Mouse (Mus musculus) forebrain, embryonic 16.5 days (tissue): Measurements from ENCODE around the gene Gm266. TPM values are rescaled to one million over a fixed set of nuclear protein-coding genes. Genes with fewer than 3 reads are reported as not detected.

Experiments used
- ATAC-seq: fragments of 200-750 bp; cut with Nextera tagmentation; 2 replicates; pipeline ENCODE4 v1.8.0; 2017; ENCODE audit warnings: mild to moderate bottlenecking, moderate library complexity
- H3K27ac ChIP-seq: fragments of 300-500 bp; sonication (generic); 2 replicates; pipeline ENCODE4 v1.5.1; 2014; ENCODE audit warnings: low read length, control low read depth
- H3K27me3 ChIP-seq: fragments of 300-500 bp; sonication (generic); replicated peaks from 2 replicates; pipeline ENCODE4 v1.6.1; 2014; ENCODE audit warnings: low read length; ENCODE audit not compliant: control insufficient read depth, insufficient read depth
- H3K36me3 ChIP-seq: fragments of 300-500 bp; sonication (generic); 2 replicates; pipeline ENCODE4 v1.6.1; 2014; ENCODE audit not compliant: control insufficient read depth, insufficient read depth
- H3K4me1 ChIP-seq: fragments of 300-500 bp; sonication (generic); replicated peaks from 2 replicates; pipeline ENCODE4 v1.6.1; 2014; ENCODE audit warnings: low read length; ENCODE audit not compliant: control insufficient read depth, insufficient read depth
- H3K4me2 ChIP-seq: fragments of 300-500 bp; sonication (generic); 2 replicates; pipeline ENCODE4 v1.6.1; 2014; ENCODE audit warnings: mild to moderate bottlenecking, low read length, control low read depth
- H3K4me3 ChIP-seq: fragments of 300-500 bp; sonication (generic); replicated peaks from 2 replicates; pipeline ENCODE4 v1.5.1; 2014; ENCODE audit warnings: mild to moderate bottlenecking, low read length, control low read depth
- H3K9ac ChIP-seq: fragments of 300-500 bp; sonication (generic); replicated peaks from 2 replicates; pipeline ENCODE4 v1.6.1; 2014; ENCODE audit warnings: low read depth, low read length, control low read depth
- H3K9me3 ChIP-seq: fragments of 300-500 bp; sonication (generic); 2 replicates; pipeline ENCODE4 v1.6.1; 2016; ENCODE audit warnings: low read length; ENCODE audit not compliant: control insufficient read depth
- WGBS: fragments of 180-500 bp; shearing (Covaris S2); extraction: QIAGEN DNeasy Blood & Tissue Kit; methylation state at CpG from one replicate; pipeline ENCODE4 v1.1.7; 2014; 5-methylcytosine and 5-hydroxymethylcytosine counted together
- polyA plus RNA-seq: library from polyadenylated mRNA; unstranded; fragments of >200 nt; fragmentation: Nextera tagmentation; extraction: Ambion mirVana; gene quantifications from 2 replicates; pipeline ENCODE4 v1.2.1, GENCODE M21; 2015

Gm266 gene
- 0.23 and 1.1 TPM in 2 replicates for polyA plus RNA-seq

DNA sequence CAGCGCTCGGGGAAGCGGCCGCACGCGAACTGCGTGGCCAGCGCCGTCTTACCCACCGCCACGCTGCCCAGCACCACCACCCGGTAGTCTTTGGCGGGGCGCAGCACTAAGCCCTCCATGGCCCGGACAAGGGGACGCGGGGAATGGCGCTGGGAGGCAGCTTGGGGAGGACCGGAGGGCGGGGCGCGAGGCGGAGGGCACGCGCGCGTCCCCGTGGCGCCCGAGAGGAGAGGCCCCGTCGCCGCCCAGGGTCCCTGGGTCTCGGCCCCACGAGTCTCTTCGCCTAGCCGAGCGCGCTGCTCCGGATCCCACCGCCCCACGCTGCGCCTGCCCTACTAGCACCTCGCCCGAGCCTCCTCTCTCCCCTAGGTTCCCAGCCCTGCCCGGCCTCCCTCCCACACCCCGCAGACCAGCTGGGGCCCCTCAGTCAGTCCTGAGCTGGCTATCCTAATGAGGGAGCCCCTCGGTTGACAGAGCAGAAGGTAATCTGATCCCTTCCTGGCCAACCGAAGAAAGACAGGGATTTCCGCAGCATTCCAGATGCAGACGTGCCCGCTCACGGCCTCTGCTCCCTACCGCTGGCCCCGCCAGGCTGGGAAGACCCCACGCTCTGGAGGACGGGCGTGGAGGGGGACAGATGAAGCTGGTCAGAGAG lies at the start of gene Gm266:
Gene Gm266, minus strand, starts transcription at position 172 of the 655 bp plus-strand sequence.
- Histone ChIP-seq H3K27ac (no peak within 1 kb of the TSS), H3K27me3 (peaks cover 51% of the 10 kb centered on the region), H3K4me2 (peak within 1 kb of the TSS; percentile 58), H3K9me3 (no peaks in the 10 kb centered on the region), H3K4me3 (peak within 1 kb of the TSS; percentile 38), H3K4me1 (peaks cover 11% of the 10 kb centered on the region), H3K36me3 (no peaks in the 10 kb centered on the region), H3K9ac (peak within 1 kb of the TSS; percentile 41)
- under 1% methylated on average over 44 of the region's 58 CpGs for WGBS
- ATAC-seq: no peak

DNA sequence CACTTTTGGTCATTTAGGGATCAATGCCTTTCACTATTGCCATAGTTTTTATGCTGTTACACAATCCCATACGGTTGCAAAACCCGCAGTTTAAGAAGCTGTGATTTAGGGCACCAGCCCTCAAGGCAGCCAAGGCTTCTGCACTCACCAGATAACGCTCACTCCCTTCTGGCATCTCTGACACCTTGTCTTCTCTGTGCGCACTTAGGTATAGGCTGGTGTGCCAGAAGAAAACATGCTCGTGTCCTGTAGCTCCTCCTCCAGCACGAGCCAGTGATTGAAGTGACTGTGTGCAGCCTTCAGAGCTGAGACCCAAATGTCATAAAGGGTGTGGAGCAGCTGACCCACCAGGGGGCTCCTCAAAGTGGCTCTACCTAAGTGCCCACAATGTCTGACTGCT lies 49.7 kb upstream of the Gm266 start:
- no peak overlapping the region for H3K9ac ChIP-seq
- ATAC-seq: no peak
- no peak overlapping the region for H3K4me3 ChIP-seq
- WGBS: 75% methylated on average over 6 of the region's 6 CpGs
- H3K9me3 ChIP-seq: no peaks in the 10 kb centered on the region
- H3K4me2 ChIP-seq: no peak overlapping the region
- peaks cover 22% of the 10 kb centered on the region for H3K4me1 ChIP-seq
- H3K27me3 ChIP-seq: no peaks in the 10 kb centered on the region
- H3K36me3 ChIP-seq: no peaks in the 10 kb centered on the region
- no peak overlapping the region for H3K27ac ChIP-seq

DNA sequence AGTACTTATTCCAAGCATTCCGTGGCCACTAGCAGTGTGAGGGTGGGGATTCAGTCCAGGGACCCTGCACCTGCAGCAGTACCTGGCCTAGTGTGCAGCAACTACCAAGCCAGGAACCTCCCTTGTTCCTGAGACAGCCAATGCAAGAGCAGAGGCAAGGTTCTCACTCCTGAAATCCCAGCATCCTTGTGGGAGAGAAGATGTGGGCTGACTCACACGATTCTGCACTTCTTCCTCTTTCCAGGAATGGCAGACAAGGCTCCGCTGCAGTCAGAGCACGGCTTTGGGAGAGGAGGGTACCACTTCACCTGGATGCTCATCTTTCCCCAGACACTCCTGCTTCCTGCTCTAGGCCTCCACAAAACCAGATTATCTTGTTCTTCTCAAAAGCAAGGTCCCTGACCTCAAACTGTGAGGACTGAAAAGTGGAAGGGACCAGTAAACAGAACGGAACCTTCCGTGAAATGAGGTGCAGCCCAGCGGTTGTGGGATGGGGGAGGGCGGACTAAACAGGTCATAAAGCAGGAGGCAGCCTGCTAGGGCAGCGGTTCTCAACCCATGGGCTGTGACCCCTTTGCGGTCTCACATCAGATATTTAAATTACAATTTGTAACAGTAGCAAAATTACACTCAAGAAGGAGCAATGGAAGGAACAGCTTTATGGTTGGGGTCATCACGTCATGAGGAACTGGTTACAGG lies 47.6 kb upstream of the Gm266 start:
- H3K4me1 ChIP-seq: peaks cover 10% of the 10 kb centered on the region
- ATAC-seq: no peak
- H3K4me2 ChIP-seq: no peak overlapping the region
- H3K36me3 ChIP-seq: no peaks in the 10 kb centered on the region
- H3K4me3 ChIP-seq: no peak overlapping the region
- H3K9me3 ChIP-seq: no peaks in the 10 kb centered on the region
- H3K9ac ChIP-seq: no peak overlapping the region
- no peaks in the 10 kb centered on the region for H3K27me3 ChIP-seq
- WGBS: 66% methylated on average over 11 of the region's 11 CpGs
- no peak overlapping the region for H3K27ac ChIP-seq

DNA sequence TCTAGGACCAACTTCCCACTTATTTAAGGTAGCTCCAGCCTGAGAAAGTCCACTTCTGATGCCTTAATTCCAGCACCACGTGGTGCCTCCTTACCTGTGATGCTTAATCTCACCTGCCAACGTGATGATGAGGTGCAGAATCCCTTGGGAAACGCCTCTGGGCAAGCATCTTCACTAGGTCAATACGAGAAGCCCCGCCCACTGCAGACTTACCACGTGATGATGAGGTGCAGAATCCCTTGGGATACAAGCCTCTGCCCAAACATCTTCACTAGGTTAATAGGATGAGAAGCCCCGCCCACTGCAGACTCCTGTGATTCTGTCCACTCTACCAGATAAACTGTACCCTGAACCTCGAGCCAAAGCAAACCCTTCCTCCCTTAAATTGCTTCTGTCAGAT lies 43.6 kb upstream of the Gm266 start:
- Histone ChIP-seq H3K36me3 (no peaks in the 10 kb centered on the region), H3K9ac (no peak overlapping the region), H3K27me3 (no peaks in the 10 kb centered on the region), H3K4me3 (no peak overlapping the region), H3K4me1 (no peaks in the 10 kb centered on the region), H3K27ac (no peak overlapping the region), H3K4me2 (no peak overlapping the region), H3K9me3 (no peaks in the 10 kb centered on the region)
- ATAC-seq: no peak
- WGBS: 24% methylated on average over 8 of the region's 8 CpGs

DNA sequence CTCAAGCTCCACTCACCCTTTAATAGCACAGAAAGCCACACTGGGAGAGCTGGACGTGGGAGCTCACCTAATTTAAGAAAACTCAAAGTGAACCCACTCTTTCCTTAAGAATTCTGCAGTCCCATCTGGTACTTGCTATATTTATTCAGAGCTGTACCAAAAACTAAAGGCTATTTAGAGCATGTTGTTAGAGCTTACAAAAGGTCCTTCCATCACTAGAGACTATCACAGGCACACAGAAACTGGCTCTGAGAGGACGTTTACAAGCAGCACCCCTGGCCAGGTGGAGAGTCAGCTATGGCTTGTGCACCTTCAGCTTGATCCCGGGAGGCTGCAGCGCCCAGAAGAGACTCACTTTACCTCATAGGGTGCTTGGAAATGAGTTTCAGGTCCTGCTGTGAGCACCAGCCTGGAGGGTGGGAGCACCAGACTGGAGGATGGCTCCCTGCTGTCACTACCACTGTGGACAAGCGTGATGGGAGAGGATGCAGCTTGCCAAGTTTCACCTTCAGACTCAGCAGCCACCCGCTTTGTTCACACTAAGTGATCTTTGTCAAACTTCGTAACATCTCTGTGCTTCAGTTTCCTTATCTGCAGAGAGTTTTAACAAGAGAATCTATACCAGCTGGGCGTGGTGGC lies 42.1 kb upstream of the Gm266 start:
- H3K4me2 ChIP-seq: no peak overlapping the region
- ATAC-seq: no peak
- H3K4me1 ChIP-seq: no peaks in the 10 kb centered on the region
- H3K4me3 ChIP-seq: no peak overlapping the region
- H3K27ac ChIP-seq: no peak overlapping the region
- no peaks in the 10 kb centered on the region for H3K36me3 ChIP-seq
- WGBS: 72% methylated on average over 8 of the region's 8 CpGs
- no peaks in the 10 kb centered on the region for H3K27me3 ChIP-seq
- H3K9ac ChIP-seq: no peak overlapping the region
- H3K9me3 ChIP-seq: no peaks in the 10 kb centered on the region

DNA sequence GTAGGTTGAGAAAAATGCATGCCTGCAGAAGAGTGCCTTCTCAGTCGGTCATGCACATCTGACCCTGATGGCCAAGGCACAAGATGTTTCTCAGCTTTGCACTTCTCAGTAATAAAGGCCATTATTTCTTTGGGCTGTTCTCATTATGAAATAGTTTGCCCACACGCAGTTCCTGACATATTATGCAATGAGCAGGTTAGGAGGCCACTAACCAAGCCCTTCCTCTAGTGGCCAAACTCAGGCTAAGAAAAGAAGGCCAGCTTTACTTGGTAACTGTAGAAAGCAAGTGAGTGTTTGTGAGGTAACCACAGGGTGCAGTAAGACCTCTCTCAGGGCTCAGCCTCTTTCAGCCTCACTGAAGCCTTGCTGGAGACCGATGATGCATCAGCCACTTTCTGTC lies 39.3 kb upstream of the Gm266 start:
- Histone ChIP-seq H3K4me2 (no peak overlapping the region), H3K36me3 (no peaks in the 10 kb centered on the region), H3K27me3 (no peaks in the 10 kb centered on the region), H3K27ac (no peak overlapping the region), H3K4me1 (no peaks in the 10 kb centered on the region), H3K9me3 (peaks cover 7% of the 10 kb centered on the region), H3K9ac (no peak overlapping the region), H3K4me3 (no peak overlapping the region)
- 88% methylated on average over 3 of the region's 3 CpGs for WGBS
- no peak for ATAC-seq

DNA sequence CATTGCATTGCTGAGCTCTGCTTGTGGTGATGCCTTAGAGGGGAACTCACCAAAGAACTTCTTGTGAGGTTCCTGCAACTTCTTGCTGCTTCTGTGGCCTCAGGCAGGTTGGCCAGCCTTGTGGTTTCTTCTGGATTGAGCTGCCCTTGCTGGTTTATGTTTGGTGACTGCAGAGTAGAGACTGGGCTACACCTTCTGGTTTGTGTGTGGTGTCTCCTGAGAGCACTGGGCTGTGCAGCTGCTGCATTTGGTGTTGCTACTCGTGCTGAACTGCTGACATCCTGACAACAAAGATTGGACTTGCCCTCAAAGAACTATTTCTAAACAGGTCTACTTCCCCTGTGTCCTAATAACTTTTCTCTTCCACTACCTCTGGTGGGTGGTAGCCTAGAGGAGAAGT lies 38.8 kb upstream of the Gm266 start:
- peaks cover 7% of the 10 kb centered on the region for H3K9me3 ChIP-seq
- no peak overlapping the region for H3K9ac ChIP-seq
- no peaks in the 10 kb centered on the region for H3K36me3 ChIP-seq
- no peak for ATAC-seq
- no peaks in the 10 kb centered on the region for H3K4me1 ChIP-seq
- H3K4me2 ChIP-seq: no peak overlapping the region
- no peak overlapping the region for H3K27ac ChIP-seq
- WGBS: 62% methylated on average over 1 of the region's 1 CpGs
- H3K4me3 ChIP-seq: no peak overlapping the region
- no peaks in the 10 kb centered on the region for H3K27me3 ChIP-seq

DNA sequence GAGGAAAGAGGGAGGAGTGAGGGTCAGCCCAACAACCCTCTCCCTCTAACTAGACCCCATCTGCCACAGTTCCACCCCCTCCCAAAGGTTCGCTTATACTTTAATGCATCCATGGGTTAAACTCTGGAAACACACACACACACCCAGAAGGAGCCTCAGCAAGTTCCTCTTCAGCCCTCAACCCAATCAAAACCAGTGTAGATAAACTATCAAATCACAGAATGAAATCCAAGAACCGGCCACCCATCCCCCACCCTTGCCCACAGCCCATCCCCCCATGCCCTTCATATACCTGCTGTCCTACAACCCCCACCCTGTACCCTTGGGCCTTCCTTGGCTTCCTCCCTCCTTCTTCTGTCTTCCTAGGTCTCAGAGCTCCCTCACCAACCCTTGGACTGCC lies 35.4 kb upstream of the Gm266 start:
- peaks cover 7% of the 10 kb centered on the region for H3K9me3 ChIP-seq
- no peak overlapping the region for H3K4me2 ChIP-seq
- no peaks in the 10 kb centered on the region for H3K27me3 ChIP-seq
- no peaks in the 10 kb centered on the region for H3K4me1 ChIP-seq
- no peak overlapping the region for H3K9ac ChIP-seq
- WGBS: 89% methylated on average over 2 of the region's 2 CpGs
- H3K27ac ChIP-seq: no peak overlapping the region
- H3K36me3 ChIP-seq: no peaks in the 10 kb centered on the region
- ATAC-seq: no peak
- no peak overlapping the region for H3K4me3 ChIP-seq

DNA sequence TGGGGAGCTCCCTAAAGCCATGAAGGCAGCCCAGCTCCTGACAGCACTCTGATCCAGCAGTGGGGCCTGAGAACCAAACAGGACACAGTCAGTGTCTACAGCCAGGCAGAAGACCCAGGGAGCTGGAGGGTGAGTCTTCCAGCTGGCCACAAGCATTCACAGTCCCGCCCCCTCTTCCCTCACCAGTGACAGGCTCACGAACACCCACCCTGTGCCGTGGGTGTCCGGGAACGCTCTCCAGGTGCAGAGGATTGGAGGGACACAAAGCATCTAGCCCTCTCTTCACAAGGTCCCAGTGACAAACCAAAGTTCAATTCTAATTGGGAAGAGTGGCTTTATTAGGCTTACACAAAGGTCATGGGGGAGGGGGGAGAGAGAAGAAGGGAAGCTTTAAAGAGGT lies 34.2 kb upstream of the Gm266 start:
- Histone ChIP-seq H3K36me3 (no peaks in the 10 kb centered on the region), H3K27me3 (no peaks in the 10 kb centered on the region), H3K9me3 (peaks cover 7% of the 10 kb centered on the region), H3K9ac (no peak overlapping the region), H3K4me3 (no peak overlapping the region), H3K27ac (no peak overlapping the region), H3K4me2 (no peak overlapping the region), H3K4me1 (no peaks in the 10 kb centered on the region)
- 66% methylated on average over 5 of the region's 5 CpGs for WGBS
- no peak for ATAC-seq
